Mouse (Mus musculus) embryo, embryonic 9.5 days (tissue): ENCODE results near the gene Mcf2l.
A peak's percentile ranks its signal among the peaks of the same experiment; 100 is the strongest.

Experiments
- DNase-seq: peaks from one replicate; pipeline ENCODE4 v3.0.0-alpha.2; 2017; ENCODE audit errors: extremely low spot score

Gene Mcf2l

DNA sequence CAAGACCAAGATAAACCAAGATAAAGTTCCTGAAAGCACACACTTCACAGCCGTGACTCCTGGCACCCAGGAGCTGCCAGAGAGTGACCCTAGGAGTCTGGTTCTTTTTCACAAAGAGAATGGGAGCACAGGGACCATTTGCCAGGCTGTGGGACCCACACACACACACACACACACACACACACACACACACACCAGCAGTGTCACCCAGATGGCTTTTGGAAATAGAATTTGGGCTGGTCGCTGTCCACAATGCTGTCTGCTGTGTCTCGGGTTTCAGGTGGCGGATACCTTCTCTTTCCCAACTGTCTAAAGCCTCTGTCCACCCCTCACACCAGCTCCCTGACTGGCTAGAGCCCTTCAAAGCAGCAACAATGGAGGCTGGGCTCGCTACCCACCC lies 120.9 kb downstream of the Mcf2l start:
- no peak for DNase-seq

GRCm38 (mm10) chr8:12995481-12995880 lies 121.9 kb downstream of the Mcf2l start:
- DNase-seq = no peak

DNA sequence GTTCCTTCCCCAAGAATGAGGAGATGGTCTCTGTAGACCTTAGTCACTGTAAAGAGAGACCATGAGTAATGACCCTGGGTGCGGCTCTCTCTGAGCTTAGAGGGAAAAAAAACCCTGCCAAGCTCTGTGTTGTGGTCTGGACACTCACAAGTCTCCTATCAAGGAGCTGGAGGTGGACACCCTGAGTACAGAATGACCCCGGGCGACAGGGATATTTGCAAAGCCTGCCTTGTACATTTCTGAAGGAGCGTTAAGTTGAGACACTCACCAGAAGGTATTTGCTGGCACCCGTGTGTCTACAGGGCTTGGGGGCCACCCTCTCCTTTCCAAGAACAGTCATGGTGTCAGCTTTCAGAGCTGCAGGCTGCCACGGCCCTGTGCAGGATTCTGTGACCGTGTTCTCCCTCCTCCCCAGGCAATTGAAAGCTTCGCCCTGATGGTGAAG lies 123.2 kb downstream of the Mcf2l start:
- peak; percentile 25 for DNase-seq

GRCm38 (mm10) chr8:12998331-12998730 lies 124.7 kb downstream of the Mcf2l start:
- DNase-seq = no peak

- no peak for DNase-seq
These were observed 126.2 kb downstream of the Mcf2l start for GRCm38 (mm10) chr8:12999793-13000192.

- no peak for DNase-seq
These were observed 133.9 kb downstream of the Mcf2l start for GRCm38 (mm10) chr8:13007458-13007857.

DNA sequence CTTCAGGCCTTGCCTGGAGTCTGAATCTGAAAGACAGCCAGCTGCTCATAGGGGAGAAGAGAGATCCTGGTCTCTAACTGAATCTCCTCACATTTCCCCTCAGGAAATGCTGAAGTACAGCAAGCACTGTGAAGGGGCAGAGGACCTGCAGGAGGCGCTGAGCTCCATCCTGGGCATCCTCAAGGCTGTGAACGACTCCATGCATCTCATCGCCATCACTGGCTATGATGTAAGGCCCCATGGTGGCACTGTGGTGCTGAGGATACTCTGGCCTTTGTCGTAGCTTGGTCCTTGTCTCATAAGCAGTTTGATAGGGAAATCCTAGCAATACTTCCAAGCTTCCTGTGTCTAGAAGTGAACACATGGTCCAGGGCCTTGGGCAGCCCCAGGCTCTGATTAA lies 136.7 kb downstream of the Mcf2l start:
- DNase-seq = no peak

DNA sequence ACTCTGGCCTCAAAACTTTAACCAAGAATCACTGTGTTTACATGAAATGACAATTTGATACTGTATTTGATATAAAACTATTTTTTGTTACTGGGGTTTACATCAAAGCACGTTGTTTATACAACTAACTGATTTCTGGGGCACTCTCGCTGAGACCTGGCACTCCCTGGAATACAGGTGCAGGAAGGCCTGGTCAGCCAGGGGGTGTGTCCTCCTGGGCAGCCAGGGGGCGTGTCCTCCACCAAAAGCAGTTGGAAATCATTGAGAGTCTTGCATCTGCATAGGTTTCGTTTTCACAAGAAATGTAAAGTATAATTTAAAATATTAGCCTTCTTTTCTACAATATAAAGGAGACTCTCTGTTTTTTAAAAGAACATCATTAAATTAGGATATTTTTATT lies 146.0 kb downstream of the Mcf2l start:
- DNase-seq = no peak

DNA sequence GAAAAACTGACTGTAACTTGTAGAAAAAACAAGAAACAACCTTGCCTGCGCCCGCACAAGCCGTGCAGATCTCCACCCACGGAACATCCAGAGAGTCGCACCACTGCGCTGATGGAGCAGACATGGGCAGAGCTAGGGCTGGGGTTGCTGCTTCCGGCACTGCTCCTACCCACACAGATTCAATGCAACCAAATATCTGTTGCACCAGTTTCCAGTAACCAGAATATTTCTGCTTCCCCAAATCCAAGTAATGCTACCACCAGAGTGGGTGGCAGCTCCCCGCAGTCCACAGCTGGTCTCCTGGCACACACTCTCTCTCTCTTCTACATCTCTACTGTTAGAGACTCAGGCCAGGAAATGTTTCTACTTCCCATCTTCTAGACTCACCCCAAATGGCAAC lies 148.2 kb downstream of the Mcf2l start:
- DNase-seq = no peak

GRCm38 (mm10) chr8:13025487-13026224 lies 152.1 kb downstream of the Mcf2l start, which contains the start of gene F7:
Gene F7, plus strand, starts transcription at chr8:13026034.
- peak; percentile 64 for DNase-seq

- no peak for DNase-seq
These were observed 154.0 kb downstream of the Mcf2l start for GRCm38 (mm10) chr8:13027615-13028014.

- no peak for DNase-seq
These were observed 154.9 kb downstream of the Mcf2l start for GRCm38 (mm10) chr8:13028482-13028881.

- no peak for DNase-seq
These were observed 162.8 kb downstream of the Mcf2l start for GRCm38 (mm10) chr8:13036346-13036812.

DNA sequence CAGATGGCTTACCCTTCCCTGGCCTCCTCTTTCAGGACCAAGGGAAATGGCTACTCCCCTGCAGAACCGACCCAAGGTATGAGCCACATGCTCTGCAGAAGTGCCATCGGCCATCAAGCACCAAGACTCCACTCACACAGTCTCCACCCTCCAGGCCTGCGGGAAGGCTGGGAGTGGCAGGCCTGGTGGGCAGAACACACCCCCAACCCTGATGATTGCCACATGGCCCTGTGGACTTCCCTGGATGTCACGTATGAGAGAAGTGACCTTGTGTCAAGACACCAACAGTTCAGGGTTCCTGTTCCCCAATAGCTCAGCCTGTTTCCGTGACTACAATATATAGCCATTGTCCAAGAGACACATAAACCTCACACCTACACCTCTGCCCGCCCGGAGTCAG lies 163.4 kb downstream of the Mcf2l start, which contains the start of gene F10:
TSS of gene F10 (plus strand) at position 294 of the 400 bp plus-strand sequence.
- DNase-seq = no peak

DNA sequence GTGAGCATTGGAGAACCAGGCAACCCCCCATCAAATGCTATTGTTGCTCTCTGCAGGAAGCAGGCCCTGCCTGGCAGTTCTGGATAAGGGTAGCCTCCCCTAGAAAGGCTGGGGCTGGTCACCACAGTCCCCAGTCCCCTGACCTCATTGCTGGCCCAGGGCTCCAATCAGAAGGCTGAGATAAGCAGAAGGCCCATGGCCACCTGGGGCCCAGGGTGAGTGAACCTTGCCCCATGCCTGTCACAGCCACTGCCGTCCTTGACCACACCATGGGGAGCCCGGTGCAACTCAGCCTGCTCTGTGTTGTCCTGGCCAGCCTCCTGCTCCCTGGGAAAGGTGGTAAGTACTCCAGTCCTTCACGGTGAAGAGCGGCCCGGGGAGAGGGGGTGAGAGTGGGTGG lies 164.0 kb downstream of the Mcf2l start:
- no peak for DNase-seq

- DNase-seq = no peak
These were observed 165.4 kb downstream of the Mcf2l start for GRCm38 (mm10) chr8:13039054-13039453.

GRCm38 (mm10) chr8:13041459-13041858 lies 167.9 kb downstream of the Mcf2l start:
- DNase-seq = no peak

DNA sequence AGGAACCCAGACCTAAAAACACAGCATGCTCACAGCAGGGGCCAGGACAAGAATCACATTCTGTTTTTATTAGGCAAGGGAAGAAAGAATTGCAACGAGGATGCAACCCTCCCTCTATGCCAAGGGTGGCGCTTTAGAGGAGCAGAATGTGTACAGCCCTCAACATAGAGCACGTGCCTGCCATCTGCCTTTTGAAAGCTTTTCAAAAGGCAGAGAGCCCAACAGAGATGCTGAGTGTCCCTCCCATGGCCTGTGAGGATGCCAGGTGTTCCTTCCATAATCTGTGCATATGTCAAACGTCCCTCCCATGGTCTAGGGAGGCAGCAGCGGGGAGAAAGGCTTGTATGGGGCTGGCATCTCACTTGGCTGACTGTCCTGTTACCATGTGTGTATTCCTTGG lies 174.0 kb downstream of the Mcf2l start:
- no peak for DNase-seq

GRCm38 (mm10) chr8:13050550-13050949 lies 176.9 kb downstream of the Mcf2l start:
- no peak for DNase-seq

DNA sequence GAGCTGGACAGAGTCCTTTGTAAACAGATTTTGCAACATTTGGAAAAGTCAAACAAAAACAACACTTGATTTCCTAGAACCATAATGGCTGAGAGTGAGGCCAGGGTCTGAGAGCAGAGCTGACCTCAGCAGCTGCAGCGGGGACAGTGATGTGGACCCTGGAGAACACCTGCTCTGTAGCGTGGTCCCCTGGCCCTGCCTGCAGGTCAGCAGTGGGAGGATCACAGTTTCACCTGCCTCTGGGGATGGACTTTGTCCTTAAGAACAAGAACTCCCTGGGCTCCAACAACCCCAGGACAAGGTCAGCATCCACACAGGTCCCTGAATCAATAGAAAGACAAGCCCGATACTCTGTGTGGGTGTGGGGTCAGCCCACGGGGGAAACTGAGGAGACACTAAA lies 183.7 kb downstream of the Mcf2l start:
- no peak for DNase-seq

DNA sequence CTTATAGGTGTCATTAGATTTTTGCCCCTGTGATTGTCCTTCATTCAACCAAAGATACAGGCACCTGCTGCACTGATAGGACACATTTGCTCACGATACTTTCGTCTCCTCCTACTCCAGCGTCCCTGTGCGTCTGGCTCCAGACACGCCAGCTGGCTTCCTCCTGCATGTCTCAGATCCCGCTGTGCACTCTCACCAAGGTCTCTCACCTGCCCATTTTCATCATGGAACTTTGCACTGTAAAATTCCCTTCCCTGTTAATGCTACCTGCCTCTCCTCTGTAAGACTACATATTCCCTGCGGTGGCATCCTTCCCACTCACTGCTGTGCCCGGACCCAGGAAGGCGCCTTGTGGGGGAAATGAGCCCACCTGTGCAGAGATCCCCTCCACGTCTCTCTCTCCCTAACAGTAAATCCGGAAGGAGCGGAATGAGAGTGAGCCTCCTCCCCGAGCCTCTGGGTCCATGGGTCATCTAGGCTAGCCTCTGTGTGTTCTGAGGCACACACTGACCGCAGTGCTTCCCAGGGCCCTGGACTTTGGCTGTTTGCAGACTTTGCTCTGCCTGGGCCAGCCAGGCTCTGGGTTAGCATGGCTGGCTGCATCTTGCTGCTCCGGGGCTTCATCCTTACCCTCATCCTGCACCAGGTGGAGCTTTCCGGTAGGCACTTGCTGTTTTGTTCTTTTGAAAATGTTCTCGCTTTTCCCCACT lies 187.0 kb downstream of the Mcf2l start, which contains the start of gene Proz:
TSS of gene Proz (plus strand) at position 474 of the 710 bp plus-strand sequence.
- DNase-seq = no peak

GRCm38 (mm10) chr8:13063112-13063511 lies 189.5 kb downstream of the Mcf2l start:
- no peak for DNase-seq
